Mouse (Mus musculus): ENCODE measurements around the gene Pard3b. TPM values are rescaled to one million over a fixed set of nuclear protein-coding genes. Genes with fewer than 3 reads are reported as not detected.

The Pard3b gene
- total RNA-seq, 2 experiments from 2014 or later: 12.1 to 15.6 TPM

GRCm38 (mm10) chr1:62344286-62344685, 705.7 kb downstream of the Pard3b start:
- intact Hi-C loops (cut with DNase I): no loop called here
- DNase-seq: no peak

- intact Hi-C loops (cut with DNase I): no loop called here
- no peak for DNase-seq
Measured at GRCm38 (mm10) chr1:62348371-62348770, 709.7 kb downstream of the Pard3b start.

GRCm38 (mm10) chr1:62355496-62355895, 716.9 kb downstream of the Pard3b start:
- intact Hi-C loops (cut with DNase I): no loop called here
- DNase-seq: no peak

- intact Hi-C loops (cut with DNase I): no loop called here
- no peak for DNase-seq
Measured at GRCm38 (mm10) chr1:62374427-62375050, 735.9 kb downstream of the Pard3b start.

DNA sequence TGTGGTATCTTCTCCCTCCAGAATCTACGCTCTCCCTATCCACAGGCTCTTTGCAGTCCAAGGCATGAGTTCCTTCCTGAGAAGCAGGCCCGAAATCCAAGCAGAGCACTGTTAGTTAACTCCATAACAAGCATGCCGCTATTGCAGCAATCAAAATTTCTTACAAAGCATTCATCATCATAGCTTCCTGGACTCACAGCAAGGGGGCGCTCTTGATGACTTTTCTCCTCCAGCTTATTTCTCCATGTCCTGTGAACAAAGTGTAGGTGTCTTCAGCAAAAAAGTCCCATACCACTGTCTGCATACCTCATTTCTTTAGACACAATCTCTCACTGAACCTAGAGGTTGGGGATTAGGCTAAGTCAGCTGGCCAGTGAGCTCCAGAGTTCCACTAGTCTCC, 739.7 kb downstream of the Pard3b start:
- intact Hi-C loops (cut with DNase I): no loop called here
- DNase-seq: no peak

- intact Hi-C loops (cut with DNase I): no loop called here
- DNase-seq: peak in 1 of 2 experiments; percentile 7
Measured at GRCm38 (mm10) chr1:62382807-62383514, 744.3 kb downstream of the Pard3b start.

DNA sequence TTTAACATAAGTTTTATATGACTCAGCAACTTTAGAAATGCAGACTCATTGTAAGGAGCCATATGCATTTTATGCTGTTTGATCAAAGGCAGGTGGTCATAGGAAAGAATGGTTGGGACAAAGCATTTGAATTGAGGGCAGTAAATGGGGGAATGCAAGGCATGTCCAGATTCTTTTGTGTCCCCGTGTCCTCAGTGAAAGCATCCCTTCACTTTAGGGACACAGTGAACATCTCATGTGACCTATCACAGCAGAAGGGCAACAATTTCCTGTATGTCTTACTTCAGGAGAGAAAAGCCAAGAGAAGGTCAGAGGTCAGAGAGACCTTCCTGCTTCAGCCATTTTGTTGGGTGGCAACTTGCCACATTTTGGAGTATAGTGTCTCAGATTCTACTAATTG, 745.6 kb downstream of the Pard3b start:
- no peak for DNase-seq
- intact Hi-C loops (cut with DNase I): no loop called here

DNA sequence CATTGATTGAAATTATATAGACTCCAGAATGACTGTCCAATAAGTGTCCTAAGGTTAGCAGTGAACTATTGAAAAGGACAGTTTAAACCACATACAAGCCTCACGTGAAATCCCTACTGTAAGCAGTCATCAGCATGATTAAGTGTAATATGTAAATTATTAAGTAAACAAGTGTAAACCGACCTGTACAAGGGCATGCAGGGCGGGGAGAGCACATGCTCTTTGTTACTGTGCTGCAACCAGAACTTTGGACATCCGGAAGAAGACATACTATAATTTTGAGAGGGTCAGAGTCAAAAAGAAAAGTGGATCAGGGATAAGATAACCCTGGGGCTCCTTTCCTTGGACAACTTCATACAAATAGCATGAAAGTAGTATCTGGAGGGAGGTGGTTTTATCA, 749.4 kb downstream of the Pard3b start:
- intact Hi-C loops (cut with DNase I): no loop called here
- DNase-seq: no peak

DNA sequence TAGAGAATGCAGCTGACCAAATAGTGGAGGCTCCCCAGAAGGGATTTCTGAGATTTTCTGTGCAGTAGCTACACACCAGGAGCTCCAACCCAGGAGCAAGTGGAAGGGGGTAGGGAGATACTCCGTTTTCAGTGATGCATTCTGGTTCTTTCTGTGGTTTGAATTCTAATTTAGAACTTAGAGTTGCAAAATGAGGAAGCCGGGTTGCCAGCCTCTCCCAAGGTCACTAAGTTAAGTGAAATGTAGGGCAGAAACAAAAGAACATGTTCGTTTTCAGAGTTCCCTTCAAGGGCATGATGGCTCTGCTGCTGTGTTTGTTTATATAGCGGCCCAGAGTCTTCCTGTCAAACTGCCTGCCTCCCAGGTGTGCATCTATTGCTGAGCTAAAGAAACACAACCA, 754.2 kb downstream of the Pard3b start:
- no peak for DNase-seq
- intact Hi-C loops (cut with DNase I): no loop called here

DNA sequence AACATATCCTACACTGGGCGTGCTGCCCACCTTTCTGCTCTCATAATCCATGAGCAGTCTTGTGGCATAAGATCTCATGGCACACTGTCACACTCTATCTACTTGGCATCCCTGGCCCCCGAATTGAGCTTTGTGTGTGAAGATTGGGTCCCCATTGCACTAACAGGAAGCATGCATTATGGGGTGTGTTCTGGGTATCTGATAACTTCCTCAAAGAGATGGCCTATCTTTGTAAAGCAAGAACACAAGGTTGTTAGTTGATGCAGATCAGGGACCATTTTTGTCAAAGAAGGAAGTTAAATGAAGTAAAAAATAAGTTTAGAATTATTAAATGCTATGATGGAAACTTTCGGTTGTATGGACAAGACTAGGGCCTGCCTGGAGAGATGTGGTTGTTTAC, 755.9 kb downstream of the Pard3b start:
- DNase-seq: no peak
- intact Hi-C loops (cut with DNase I): no loop called here

DNA sequence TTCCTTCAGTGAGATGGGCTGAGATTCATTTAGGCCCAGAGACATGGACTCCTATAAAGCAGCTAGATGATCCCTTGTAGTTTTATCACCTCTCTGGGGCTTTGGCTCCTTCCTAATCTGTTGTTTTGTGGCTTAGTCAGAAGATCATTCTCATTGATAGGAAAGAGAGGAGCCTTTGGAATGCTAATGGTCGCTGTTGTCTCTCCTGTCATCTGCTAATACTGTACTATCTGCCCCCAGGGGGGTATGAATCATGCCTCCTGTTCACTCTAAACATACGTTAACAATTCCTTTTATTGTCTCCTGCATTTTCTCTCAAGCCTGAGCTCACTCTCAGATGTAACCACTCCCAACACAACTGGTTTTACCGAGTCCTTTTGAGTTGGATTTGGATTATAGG, 759.6 kb downstream of the Pard3b start:
- intact Hi-C loops (cut with DNase I): no loop called here
- no peak for DNase-seq

- DNase-seq: no peak
- intact Hi-C loops (cut with DNase I): no loop called here
Measured at GRCm38 (mm10) chr1:62398738-62399137, 760.1 kb downstream of the Pard3b start.

DNA sequence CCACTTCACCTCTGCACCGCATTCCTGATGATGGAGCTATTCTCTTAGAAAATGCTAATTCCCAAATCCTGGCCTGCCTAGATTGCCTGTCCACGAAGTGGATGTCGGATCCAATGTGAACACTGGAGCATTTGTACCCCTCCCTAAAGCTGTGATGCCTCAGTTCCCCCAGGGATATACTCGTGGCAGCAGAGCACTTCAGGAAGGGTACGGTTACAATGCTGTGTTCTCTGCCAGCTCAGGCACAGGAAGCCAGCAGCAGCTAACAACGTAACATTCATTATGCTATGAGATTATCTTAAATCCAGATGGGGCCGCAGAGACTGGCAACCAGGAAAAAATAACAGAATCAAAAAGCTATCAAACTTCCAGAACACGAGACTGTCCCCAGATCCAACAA, 766.4 kb downstream of the Pard3b start:
- peak in 1 of 2 experiments; percentile 9 for DNase-seq
- intact Hi-C loops (cut with DNase I): loop anchor here (5.0 to 10.0 kb wide), 2 partner anchors 220 to 292 kb away; no protein-coding TSS in a partner anchor

DNA sequence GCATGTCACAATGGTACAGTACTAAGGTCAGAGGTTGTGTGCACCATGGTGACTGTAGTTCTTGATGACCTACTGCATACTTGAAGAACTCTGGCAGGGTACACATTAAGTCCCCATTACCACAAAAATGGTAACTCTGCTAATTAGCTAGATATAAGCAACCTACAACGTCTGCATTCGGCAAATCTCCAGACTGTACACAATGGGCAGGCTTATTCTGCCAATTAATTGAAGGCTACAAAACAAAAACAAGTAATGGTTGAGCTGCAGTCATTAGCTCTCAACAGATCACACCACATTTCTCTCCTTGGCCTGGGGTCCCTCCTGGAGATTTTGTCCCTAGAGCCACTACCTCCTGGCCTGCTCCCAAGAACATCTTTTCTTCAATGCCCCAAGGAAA, 772.7 kb downstream of the Pard3b start:
- intact Hi-C loops (cut with DNase I): no loop called here
- no peak for DNase-seq

- no peak for DNase-seq
- intact Hi-C loops (cut with DNase I): no loop called here
Measured at GRCm38 (mm10) chr1:62412019-62412418, 773.4 kb downstream of the Pard3b start.

GRCm38 (mm10) chr1:62412988-62413387, 774.4 kb downstream of the Pard3b start:
- DNase-seq: no peak
- intact Hi-C loops (cut with DNase I): no loop called here

- DNase-seq: no peak
- intact Hi-C loops (cut with DNase I): no loop called here
Measured at GRCm38 (mm10) chr1:62414521-62414920, 775.9 kb downstream of the Pard3b start.

DNA sequence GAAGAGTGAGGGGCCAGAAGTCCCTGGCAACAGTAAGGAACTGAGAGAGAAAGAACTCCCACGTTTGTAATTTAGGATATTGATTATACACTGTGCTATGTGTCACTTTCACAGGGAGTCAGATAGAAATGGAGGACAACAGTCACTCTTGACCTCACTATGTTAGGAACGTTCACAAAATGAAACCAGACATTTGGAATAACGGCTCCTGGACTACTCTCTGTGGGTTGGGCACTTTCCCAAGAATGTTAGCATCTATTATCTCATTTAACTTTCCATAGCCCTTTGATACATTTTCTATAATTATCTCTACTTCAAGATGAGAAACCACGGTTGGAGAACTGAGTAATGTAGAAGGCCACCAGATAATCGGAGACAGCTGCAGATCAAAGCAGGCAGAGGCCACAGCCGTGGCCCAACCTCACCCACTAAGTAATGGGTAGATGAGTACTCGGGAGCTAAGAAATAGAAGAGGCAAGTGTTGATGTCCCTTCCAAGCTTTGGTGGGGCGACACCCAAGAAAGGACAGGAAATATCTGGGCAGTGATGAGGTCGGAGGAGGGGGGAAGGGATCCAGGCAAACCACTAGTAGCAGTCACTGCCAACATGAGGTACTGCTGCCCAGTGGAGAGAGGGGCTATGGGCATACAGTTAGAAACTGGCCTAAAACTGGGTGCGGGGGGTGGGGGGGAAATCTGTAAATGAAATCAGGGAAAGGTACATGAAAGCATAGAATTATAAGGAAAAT, 778.2 kb downstream of the Pard3b start:
- intact Hi-C loops (cut with DNase I): no loop called here
- DNase-seq: no peak

- intact Hi-C loops (cut with DNase I): no loop called here
- no peak for DNase-seq
Measured at GRCm38 (mm10) chr1:62422896-62423650, 784.4 kb downstream of the Pard3b start.

DNA sequence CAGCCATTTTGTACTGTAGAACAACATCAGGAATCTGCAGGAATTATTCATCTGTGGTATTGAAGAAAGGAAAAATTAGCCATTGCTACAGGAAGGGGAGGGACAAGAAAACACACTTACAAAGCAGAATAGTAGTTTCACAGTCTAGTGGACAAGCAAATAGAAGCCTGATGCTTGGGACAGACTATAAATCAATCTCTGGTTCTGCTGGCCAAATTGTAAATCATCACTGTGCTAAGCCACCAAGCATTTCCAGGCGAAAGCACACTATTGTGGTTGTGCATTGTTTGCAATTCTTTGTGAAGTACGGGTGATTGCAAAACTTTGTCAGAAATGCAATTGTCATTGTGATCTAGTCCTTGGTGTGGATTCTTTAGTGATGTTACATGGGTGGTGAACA, 786.7 kb downstream of the Pard3b start:
- DNase-seq: no peak
- intact Hi-C loops (cut with DNase I): no loop called here

DNA sequence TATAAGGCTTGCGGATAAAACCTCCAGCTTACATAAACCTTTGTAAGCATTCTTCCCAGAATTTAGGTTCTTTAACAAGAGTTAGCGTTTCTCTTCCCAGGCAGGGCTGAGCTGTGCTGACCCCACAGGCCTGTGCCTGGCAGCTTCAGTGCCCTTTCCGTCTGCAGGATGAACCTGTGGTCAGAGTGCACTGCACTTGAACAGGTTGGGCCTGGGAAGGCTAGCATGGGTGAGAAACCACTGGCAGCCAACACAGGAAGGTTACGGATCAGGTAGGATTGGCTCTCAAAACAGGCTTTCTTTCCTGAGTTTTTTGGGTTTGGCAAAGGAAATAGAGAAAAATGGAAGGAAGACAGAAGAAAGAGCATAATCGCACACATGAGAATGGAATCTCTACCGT, 790.1 kb downstream of the Pard3b start:
- DNase-seq: no peak
- intact Hi-C loops (cut with DNase I): no loop called here
